Mouse (Mus musculus): ENCODE measurements at regions not wholly inside any gene's neighbourhood (a gene's known extent, or its start where the extent isn't known, plus 50 kb on each side); places are given as distances from the start of the nearest gene placed in this dataset.

DNA sequence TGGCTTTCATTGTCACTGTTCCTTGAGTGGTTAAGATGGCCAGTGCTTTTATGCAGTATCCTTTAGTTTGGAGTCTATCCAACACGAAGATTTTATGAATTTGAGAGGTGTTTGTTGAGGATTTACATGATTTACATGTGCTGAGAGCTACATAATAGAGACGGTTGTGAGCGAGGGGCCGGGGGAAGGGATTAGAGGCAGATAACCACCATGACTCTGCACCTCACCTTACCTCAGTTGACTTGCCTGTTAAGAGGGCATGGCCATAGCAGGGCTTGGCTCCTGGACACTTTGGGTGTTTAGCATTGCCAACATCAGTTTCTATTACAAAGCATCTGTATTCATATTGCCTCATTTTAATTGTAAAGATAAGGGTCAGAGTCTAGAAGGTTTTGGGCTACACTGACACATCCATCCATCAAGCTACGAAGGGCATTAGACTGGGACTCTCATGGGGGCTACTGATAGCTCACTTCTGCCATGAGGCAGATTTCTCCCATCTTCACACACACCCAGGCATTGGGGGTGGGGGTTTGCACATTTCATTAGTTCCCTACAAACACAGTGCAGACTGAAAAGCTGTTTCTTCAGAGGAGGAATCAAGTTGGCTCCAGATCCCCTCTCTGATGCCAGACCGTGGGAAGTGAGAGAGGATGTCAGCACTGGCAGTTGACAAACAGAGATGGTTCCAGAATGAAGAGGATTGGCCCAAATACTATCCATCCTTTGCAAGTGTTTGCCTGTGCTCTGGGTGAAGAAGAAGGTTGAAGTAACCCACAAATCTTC, 139.9 kb downstream of the Gm11011 start:
- peak; percentile 17 for DNase-seq

DNA sequence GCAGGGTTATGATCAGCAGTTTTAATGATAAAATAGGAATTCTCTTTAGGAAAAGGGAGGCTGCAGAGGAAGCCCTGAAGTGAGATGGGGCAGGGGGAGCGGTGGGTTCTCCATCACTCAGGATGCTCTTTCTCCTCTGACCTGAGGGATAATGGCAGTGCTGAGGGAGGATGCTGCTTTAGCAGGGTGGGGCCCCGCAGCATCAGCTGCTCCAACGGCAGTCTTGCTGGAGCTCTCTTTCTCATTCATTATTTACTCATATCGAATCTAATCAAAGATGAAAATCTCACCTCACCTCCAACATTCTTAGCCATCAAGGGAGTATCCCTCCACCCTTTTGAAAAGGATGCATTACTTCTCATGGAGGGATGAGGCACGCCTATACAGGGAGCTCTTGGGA, 141.7 kb downstream of the Gm11011 start:
- DNase-seq = no peak

DNA sequence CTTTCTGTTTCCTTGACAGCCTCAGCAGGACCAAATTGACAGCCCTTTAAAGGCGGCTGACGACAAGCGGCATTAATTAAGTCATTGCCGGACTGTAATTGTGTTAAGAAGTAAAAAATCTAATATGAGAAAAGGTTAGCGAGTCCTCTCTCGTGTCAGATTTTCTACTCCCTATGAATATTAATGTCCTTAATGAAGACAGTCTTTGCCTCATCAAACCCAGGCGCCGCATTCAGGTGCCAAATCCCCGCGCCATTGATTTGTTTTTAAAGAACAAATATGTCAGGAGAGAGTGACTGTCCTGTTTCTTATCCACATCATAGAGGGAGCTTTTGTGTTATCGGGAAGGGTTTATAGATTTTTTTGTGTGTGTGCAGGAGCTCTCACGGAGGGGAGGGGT, 142.2 kb downstream of the Gm11011 start:
- DNase-seq = no peak

DNA sequence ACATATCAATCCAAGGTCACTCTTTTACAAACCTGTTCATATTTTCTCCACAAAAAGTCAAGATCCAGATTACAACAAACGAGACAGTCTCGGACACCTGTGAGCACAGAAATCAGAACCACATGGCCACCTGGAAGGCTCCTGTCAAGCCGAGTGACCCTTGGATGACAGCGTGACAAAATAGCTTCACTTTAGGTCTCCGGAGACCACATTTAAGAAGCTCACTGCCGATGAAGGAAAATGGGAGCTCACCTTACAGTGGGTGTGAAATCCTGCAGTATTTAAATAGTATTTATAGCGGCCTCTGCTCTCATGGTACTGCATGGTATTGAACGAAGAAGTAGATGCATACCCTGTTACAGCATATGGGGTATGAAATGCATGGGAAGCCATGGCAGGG, 144.3 kb downstream of the Gm11011 start:
- DNase-seq = no peak

DNA sequence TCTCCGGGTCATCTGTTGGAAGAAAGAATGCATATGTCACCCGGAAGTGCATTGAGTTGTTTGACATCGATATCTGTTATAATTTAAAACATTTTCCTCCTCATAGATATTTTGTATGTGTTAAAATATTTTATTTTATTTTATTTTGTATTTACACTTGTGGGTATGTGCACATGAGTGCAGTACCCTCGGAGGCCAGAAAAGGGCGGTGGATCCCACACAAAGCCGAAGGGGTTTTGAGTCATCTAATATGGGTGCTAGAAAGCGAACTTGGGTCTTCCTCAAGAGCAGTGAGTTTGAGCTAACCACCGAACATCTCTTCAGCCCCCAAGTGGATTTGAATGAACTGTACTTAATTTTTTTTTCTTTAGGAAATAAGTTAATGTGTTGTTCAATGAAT, 156.0 kb downstream of the Gm11011 start:
- DNase-seq = no peak

DNA sequence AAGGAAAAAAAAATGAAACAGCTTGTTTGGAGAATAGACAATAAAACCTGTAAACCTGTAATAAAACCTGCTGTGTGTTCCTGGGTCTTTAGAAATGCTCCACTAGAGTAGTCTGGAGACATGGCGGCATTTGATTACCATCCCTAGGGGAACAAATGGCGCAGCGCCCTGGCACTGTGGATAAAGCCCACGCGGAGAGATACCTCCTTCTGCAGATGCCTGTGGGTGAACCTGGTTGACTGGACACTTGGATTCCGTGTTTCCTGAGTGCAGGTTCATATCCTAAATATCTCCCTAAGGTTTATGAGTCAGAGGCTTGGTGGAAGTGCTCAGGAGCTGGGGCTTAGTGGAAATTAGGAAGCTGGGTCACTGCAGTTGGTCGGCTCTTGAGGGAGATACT, 158.1 kb downstream of the Gm11011 start:
- DNase-seq = no peak

DNA sequence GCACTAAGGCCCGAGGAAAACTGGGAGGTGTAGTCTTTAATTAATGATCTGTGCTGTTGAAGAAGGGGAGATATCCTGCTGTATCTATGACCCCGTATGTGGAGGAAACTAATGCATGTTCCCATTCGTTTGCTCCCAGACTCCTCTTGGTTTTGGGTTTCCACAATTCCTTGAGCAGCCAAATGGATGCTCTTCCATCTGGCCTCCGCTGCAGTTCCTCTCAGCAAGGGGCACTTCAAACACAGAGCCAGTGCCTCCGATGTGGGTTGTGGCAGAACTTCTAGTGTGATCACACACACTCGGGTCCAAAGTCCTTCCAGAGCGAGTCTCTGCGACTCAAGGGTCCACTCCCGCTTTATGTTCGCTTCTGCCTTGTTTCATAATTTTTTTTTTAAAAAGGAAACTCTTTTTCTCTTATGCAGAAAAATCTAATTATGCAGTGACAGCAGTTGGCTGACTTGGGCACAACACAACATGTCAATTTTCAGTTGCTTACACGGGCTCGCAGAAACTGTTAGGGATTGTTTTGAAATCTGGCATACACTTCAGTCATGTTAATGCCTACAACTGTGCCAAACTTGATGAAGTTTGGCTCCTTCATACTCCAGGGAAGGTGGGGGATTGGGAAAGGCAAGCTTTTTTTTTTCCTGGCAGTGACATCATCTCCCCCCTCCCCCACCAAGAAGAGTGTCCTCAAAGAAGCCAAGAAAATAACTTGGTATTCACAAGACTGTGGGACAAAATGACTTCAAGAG, 163.2 kb downstream of the Gm11011 start:
- DNase-seq = peak; percentile 11

DNA sequence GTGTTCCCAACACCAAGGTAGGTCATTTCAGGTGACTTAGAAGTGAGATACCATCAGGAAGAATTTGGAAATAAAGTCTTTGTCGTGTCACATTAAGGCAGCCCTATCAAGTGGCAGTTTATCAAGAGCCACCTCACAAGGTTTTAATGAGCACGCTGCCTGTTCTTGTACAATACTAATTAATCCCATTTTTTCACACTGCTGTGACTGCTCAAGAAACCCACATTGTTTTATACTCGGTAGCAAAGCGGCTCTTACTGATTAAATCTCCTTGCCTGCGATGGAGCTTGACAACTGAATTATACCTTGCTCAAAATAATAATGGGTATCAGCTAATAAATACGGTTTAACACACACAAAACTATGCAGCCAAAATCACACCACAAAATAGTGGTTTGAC, 175.2 kb downstream of the Gm11011 start:
- no peak for DNase-seq

DNA sequence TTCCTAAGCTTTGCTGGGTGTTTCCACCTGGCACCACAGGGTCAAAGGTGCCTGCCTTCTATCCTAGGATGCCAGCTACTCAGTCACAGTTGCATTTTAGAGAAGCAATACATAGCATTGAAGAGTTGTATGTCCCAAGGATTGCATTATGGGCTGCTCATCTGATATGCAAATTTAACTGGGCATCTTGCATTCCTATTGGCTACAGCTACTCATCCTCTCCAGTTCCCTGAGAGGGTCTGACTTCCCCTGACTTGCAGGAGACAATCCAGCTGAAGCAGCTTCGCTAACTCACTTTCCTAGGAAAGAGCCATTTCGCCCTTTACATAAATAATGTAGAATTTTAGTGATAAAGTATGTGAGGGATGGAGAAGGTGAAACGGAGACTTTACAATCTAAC, 177.5 kb downstream of the Gm11011 start:
- DNase-seq = no peak

DNA sequence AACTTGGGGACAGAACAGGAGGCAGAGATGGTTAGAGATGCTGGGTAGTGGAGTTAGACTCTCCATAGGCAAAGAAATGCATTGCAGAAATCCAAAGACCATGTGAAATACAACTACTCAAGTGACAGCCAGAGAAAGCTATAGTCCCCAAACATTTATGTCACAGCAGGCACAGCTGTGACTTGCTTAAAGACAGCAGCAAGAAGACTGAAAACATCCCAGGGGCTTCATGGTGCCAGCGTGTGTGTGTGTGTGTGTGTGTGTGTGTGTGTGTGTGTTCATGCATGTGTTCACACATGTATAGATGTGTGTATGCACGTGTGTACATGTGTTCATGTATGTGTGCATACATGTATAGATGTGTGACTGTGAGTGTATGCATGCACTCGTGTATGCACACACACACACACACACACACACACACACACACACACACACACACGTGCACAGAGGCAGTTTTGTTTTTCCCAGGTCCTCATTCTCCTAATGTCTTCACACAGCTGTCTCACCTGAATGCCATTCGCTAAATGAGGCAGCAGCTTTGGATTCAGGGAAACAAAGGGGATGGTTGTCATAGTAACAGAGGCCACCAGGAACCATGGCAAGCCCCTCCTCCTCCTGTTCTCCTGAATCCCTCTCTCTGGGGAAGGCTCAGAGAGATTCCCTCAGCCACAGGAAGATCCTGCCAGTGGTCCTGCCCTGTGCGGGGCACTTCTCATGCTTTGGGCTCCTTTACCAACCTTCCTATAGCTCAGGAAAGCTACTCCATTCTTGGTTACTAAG, 182.4 kb downstream of the Gm11011 start:
- DNase-seq = no peak

DNA sequence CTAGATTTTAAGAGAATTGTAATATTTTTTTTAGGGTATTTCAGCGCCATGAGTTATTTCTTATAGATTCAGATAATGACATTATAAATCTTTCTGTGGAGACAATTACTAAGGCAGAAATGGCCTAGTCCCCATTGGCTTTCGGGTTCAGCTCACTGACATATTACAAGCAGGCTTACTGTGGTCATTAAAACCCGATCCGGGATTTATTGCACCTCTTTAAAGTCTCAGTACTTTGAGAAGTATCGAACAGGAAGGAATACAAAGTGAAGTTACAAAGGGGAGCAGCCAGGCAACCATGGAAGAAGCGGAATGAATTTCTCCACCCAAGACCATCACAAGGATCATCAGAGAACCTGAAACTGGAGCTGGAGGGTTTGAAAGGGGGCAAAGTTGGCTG, 189.8 kb downstream of the Gm11011 start:
- DNase-seq = no peak

DNA sequence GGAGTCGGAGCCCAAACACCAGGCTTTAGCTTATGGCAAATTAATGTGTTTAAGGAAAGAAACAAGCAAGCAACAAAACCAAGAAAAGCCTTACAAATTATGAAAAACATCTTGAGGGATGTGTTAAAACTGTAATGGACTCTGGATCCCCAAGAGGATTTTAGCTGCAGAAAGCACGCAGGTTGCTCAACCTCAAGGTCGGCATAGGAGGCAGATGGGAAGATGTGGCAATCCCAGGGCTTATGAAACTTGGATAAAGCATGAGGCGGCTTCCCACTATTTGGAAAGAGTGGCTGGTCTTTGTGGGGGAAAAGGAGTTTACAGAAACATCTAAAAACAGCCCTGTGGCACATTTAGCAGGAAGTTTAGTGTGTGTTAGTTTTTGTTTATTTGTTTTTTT, 190.5 kb downstream of the Gm11011 start:
- no peak for DNase-seq

DNA sequence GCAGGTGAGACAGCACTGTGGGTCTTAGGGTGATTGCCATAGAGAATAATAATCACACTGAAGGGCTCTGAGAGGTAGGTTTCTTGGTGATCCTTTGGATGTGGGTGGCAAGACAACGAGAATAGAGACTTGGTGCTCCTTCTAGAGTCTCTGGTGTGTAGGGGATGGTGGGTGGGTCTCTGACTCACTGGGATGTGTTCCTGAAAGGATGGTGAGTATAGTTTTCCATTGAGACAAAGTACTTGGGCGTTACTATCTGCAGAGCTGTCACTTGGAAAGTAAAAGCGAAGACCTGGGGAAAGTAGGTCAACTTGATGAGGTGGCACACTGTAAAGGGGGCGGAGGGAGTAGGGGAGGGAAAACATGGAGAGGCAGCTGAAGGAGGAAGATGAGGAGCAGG, 191.3 kb downstream of the Gm11011 start:
- DNase-seq = no peak

DNA sequence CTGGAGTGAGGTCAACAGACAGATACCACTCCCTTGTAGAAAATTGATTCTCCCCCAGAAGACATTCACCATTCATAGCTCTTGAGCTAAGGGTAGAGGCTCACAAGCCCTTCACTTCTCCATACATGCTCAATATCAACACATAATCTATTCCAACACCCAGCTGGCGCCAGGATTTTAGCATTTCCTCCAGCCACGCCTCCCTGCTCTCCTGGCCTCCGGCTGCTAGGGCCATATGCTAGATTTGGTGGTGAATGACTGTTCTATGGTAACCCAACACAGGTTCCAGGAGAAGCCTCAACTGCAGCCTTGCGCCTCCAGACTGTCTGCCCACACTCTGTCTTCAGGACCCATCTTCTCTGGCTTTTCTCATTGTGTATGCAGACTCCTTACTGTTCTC, 197.9 kb downstream of the Gm11011 start:
- no peak for DNase-seq

DNA sequence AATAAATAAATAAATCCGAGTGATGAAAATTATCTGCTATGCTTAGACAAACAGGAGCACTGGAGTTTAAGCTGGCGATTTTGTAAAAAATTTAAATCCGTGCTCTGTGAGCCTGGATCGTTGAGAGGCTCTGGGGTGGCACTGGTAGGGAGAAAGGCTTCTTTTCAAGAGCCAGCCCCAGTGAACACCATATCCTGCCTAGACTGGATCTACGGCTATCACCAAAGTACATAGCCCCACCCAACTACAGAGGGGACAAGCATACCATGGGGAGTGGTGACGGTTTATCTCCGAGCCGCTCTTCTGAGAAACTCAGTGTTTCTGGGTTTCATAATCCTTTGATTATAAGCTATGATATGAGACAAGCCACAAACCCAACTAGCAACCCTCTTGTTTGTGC, 199.0 kb downstream of the Gm11011 start:
- no peak for DNase-seq

DNA sequence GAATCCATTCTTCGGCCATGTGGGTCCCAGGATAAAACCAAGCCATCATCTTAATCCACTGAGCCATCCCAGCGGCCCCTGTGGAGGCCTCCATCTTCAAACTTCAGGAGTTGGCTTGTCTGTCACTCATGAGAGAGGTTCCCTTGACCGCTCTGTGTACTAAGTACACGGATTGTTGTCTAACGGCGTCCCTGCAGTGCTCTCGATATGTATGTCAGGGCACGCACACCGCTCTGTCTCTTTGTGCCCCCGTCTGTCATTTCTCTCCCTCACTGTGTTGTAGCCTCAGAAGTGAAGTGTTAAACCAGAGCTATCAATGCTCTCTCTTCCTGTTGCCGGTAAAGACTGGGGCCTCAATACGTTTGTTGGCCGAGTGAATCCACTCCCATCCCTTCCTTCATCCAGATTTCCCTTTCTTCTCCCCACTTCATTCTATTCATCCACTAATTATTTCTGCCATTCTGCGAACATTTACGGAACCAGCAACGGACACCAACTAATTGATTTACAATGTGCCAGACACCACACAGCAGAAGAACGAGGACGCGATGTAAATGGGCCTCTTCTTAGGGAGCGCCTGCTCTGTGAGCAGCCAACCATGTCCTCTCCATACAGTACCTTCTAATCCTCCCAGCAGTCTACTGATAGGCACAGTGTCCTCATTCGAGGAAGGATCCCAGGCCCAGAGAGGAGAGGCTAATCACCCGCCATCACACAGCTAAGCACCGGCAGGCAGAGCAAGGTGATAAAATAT, 199.6 kb downstream of the Gm11011 start:
- no peak for DNase-seq

DNA sequence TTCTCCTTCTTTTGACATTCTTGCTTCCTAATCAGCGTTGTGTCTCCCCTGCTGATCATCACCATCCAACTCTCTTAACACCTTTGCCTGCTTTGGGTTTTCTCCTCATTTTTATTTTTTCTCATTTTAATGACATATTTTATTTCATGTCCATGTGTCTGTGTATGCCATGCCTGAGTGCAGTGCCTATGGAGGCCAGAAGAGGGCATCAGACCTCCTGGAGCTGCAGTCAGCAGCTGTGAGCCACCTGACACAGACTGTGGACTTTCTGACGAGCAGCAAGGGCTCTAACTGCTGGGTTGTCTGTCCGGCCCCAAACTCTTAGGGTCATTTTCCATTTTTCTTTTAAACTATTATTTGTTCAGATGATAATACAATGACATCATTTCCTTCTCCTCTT, 203.8 kb downstream of the Gm11011 start:
- DNase-seq = no peak

DNA sequence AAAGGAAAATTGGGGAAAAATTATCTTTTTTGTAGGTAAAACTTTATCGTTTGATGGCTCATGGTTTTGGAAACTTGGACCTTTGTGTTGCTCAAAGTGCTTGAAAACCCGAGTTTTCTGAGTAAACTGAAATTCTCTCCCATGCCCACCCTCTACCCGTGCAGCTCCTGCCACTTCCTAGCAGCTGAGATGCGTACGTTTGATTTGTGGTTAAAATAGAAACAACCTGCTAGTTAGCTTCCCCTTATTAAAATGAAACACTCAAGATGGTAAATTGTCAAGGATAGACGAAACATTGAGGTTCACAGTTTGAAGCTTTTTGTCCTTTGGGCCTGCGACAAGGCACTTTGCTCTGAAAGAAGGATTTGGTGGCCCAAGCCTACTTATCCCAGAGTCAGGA, 214.5 kb downstream of the Gm11011 start:
- DNase-seq = no peak

DNA sequence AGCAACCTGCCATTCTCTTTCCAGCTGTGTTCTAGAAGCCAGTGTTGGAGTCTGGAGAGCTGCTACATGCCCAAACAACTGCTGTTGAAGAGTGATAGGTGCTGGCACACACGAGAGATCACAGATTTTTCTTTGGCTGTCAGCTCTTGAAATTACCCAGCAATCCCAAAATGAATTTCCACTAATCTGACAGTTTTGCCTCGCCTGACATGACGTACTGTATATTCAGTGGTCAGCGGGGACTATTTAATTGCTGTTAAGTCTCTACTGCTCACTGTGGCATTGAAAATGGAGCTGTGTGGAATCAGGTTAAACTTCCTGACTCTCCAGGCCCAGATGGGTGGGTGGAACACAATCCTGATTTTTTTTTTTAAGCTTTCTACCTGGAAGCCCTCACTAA, 222.5 kb downstream of the Gm11011 start:
- DNase-seq = no peak

DNA sequence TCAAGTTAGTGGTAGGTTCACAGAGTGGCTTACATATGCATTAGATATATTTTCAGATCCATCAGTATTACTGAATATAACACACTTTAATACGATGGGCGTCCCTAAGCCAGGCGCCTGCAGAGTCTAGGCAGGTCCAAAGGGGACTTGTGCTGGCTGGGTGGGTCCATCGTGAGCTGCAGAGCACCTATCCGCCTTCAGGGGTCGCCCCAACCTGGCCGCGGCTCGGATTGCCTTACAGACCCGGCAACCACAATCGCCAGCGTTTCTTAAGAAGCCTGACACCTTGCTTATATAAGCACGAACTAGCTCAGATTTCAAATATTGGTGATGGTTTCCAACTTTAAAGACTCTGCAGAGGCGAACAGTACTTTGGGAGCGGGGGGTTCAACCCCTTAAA, 227.3 kb downstream of the Gm11011 start:
- DNase-seq = peak; percentile 45

DNA sequence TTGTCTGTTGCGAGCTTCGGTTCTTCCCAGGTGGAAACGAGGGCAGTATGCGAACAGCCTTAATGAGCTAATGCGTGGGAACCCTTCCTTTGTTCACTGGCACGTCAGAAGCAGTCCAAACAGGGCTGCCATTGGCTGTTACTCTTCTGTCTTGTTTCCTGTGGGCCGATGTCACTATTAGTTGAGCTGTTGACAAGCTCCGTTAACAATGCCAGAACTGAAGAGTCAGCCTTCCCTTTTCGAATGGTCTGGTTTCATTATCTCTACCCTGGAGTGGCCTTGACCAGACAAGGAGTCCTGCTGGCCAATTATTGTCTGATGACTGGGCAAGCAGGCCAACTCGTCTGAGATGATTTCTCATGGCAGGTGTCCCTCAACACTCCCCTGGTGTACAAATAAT, 230.1 kb downstream of the Gm11011 start:
- DNase-seq = no peak

DNA sequence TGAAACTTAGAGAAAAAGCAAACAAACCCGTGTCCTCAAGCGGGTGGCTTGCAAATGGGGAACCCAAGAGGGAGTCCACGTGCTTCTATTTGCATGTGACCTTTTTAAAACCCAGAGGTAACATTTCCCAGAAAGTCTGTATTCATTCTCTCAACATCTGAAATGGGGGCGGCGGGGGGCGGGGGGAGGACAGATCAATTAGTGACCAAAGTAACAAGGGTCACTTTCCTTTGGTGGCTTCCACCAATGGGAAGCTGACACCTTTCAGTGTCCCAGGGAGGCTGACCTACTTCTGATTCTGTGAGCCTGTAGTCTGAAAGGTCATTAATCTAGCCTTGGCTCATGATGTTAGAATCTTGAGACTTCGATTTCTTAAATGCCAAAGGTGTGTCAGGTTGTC, 236.0 kb downstream of the Gm11011 start:
- no peak for DNase-seq

DNA sequence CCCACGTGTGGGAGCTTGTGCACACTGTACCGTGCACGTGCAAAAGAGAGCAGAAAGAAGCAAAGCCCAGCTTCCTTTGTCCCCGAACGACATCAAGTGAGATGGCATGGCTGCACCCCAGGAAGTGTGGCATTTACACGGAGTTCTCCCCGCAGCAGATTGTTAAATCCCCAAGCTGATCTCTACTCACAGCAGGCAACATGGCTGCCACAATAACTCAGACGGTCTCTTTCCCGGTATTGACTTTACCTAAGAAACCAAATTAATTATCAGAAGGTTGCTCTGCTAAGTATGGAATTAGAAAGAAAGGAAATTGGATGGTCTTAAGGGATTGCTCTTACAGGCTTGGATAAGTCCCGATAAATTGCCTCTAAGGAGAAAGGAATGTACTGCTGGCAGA, 241.4 kb downstream of the Gm11011 start:
- no peak for DNase-seq
